Mouse (Mus musculus): ENCODE results near the gene Aldh4a1.

GRCm38 (mm10) chr4:139641829-139642425, 19.3 kb downstream of the Aldh4a1 start:
- TF ChIP-seq CTCF (IDR thresholded peaks at IDR 0.05; ENCODE audit: low read depth) (no peak), EP300 (IDR thresholded peaks at IDR 0.05; ENCODE audit: low read depth) (no peak)
